Comparison of ENCODE assay signal across 25 mouse cellular contexts in genomic region chr5:22072591-22072990, GRCm38 (mm10).
"Had no signal": no experiment of that assay in that cellular context is flagged by ENCODE, and none has a peak within 500 bp of the region (broad histone marks: within the 10 kb centered on the region; RNA-seq: fewer than 3 reads in every experiment).

No protein-coding gene starts in this region.

- H3K36me3 ChIP-seq: heart, embryonic 13.5 days; heart, embryonic 15.5 days; hindbrain, embryonic 12.5 days; intestine, embryonic 15.5 days; limb, embryonic 10.5 days; limb, embryonic 12.5 days had no signal

- H3K9me3 ChIP-seq: heart, embryonic 13.5 days; heart, embryonic 15.5 days; hindbrain, embryonic 12.5 days; intestine, embryonic 15.5 days; limb, embryonic 10.5 days had no signal

- ATAC-seq: hindbrain, embryonic 16.5 days; inflammation-experienced regulatory T-cells, adult 6 months; intestine, embryonic 15.5 days; intestine, postnatal 0 days had no signal

- H3K4me1 ChIP-seq: heart, embryonic 13.5 days; heart, embryonic 15.5 days; hindbrain, embryonic 12.5 days; intestine, embryonic 15.5 days; limb, embryonic 10.5 days; limb, embryonic 12.5 days had no signal

- H3K9ac ChIP-seq: heart, embryonic 13.5 days; heart, embryonic 15.5 days; hindbrain, embryonic 12.5 days; hindbrain, embryonic 14.5 days; intestine, embryonic 15.5 days; limb, embryonic 12.5 days had no signal

- H3K4me3 ChIP-seq: heart, embryonic 13.5 days; heart, embryonic 15.5 days; hindbrain, embryonic 12.5 days; intestine, embryonic 15.5 days; layer of hippocampus, adult 2 months; left cerebral cortex, adult 2 months; limb, embryonic 10.5 days; limb, embryonic 12.5 days had no signal

- DNase-seq: gastrocnemius, postnatal 14 days; gastrocnemius, postnatal 36 days; heart, adult 18-20 months; heart, postnatal 14 days; heart, postnatal 36 days; kidney, adult 18-20 months; kidney, adult 8-10 months; kidney, postnatal 10 days; kidney, postnatal 25 days; kidney, postnatal 4 days; liver had no signal

- H3K4me2 ChIP-seq: heart, embryonic 11.5 days; heart, embryonic 13.5 days; heart, embryonic 15.5 days; hindbrain, embryonic 12.5 days; hindbrain, embryonic 14.5 days; intestine, embryonic 15.5 days; limb, embryonic 12.5 days; liver, embryonic 11.5 days had no signal

- H3K27me3 ChIP-seq: heart, embryonic 13.5 days; heart, embryonic 15.5 days; intestine, embryonic 15.5 days; limb, embryonic 12.5 days had no signal

- H3K27ac ChIP-seq: heart, embryonic 13.5 days; heart, embryonic 15.5 days; hindbrain, embryonic 12.5 days; hindbrain, embryonic 14.5 days; intestine, embryonic 15.5 days; layer of hippocampus, adult 2 months; left cerebral cortex, adult 2 months; limb, embryonic 10.5 days; limb, embryonic 12.5 days had no signal
